Mouse (Mus musculus): ENCODE data around the gene Vmn2r57.
"Not testable (repeated sequence)": the region's sequence is repeated elsewhere in the genome, so short reads cannot be mapped to it uniquely, and the experiment has no call there.

Vmn2r57 gene

GRCm38 (mm10) chr7:41448596-41448995 is at the start of gene Vmn2r57:
Gene Vmn2r57, minus strand, starts transcription at chr7:41448696.
- DNase-seq (ENCODE audit: low spot score), result not testable (repeated sequence)

GRCm38 (mm10) chr7:41497871-41498270 is 49.4 kb upstream of the Vmn2r57 start:
- DNase-seq (ENCODE audit: low spot score), result no peak

GRCm38 (mm10) chr7:41451864-41452263 is 3.4 kb upstream of the Vmn2r57 start:
- DNase-seq (ENCODE audit: low spot score), result no peak

GRCm38 (mm10) chr7:41394130-41394529 is 54.4 kb downstream of the Vmn2r57 start:
- no peak for DNase-seq (ENCODE audit: low spot score)

GRCm38 (mm10) chr7:41393048-41393971 is 55.2 kb downstream of the Vmn2r57 start, which contains the start of gene AI987944:
Gene AI987944, minus strand, starts transcription at chr7:41393379.
- DNase-seq (ENCODE audit: low spot score), result peak; percentile 84

All from T-cell, adult 2 months (primary cell).